In genomic region chr8:35901490-35901889, GRCm38 (mm10) we compare ENCODE assay signal across 15 mouse cellular contexts.
DNase-seq lines count a peak whose midpoint lies in the region; ATAC-seq and TF ChIP-seq lines count a peak whose summit lies in the region.
"Had no signal": no experiment of that assay in that cellular context is flagged by ENCODE, and none has a peak within 500 bp of the region (broad histone marks: within the 10 kb centered on the region; RNA-seq: fewer than 3 reads in every experiment).

No protein-coding gene starts in this region.

- peak overlapping the region; percentile 75; the same call in 1 of the 2 replicates for H3K27ac ChIP-seq in cerebellum, adult 2 months (ENCODE audit: insufficient read depth, low read length)
- peak overlapping the region; percentile 72 for H3K27ac ChIP-seq in layer of hippocampus, adult 2 months
- no peak overlapping the region for H3K27ac ChIP-seq in intestine, postnatal 0 days (ENCODE audit: low read depth, low read length)
- H3K27ac ChIP-seq: embryonic facial prominence, embryonic 10.5 days; hindbrain, embryonic 10.5 days; macrophage; midbrain, embryonic 13.5 days had no signal

- peak; percentile 47 to 87 for DNase-seq in cerebellum, adult 2 months
- no peak for DNase-seq in cerebellum, adult 11 months
- DNase-seq in layer of hippocampus, adult 2 months (ENCODE audit: low spot score in 2 of 2): peak; percentile 17 to 76
- DNase-seq in layer of hippocampus, postnatal 14 days (ENCODE audit: low spot score in 2 of 2): no peak
- peak; percentile 25 to 41 for DNase-seq in layer of hippocampus, adult 8-10 months (ENCODE audit: low spot score in 2 of 2)
- DNase-seq in lung, postnatal 10 days: no peak
- DNase-seq: adrenal gland, postnatal 14 days; B cell, adult 2 months; lung, adult 2 months had no signal

- TF ChIP-seq POLR2A in cerebellum, adult 2 months (IDR thresholded peaks at IDR 0.05; ENCODE audit: borderline replicate concordance, insufficient read depth, low read length): no peak
- no peak for TF ChIP-seq POLR2A in myocyte (IDR thresholded peaks at IDR 0.05; ENCODE audit: insufficient read length, low read depth)

- H3K4me1 ChIP-seq in cerebellum, adult 2 months (ENCODE audit: control insufficient read depth, insufficient read depth, low read length): peaks cover 17% of the 10 kb centered on the region
- H3K4me1 ChIP-seq in intestine, postnatal 0 days (replicated peaks; ENCODE audit: control insufficient read depth, insufficient read depth, low read length): no peaks in the 10 kb centered on the region
- H3K4me1 ChIP-seq: embryonic facial prominence, embryonic 10.5 days; hindbrain, embryonic 10.5 days had no signal

- no peak overlapping the region for H3K4me3 ChIP-seq in cerebellum, adult 2 months (replicated peaks; ENCODE audit: insufficient read depth, low read depth, low read length)
- no peak overlapping the region for H3K4me3 ChIP-seq in layer of hippocampus, adult 2 months
- no peak overlapping the region for H3K4me3 ChIP-seq in myocyte
- no peak overlapping the region for H3K4me3 ChIP-seq in intestine, postnatal 0 days (ENCODE audit: low read depth, low read length)
- H3K4me3 ChIP-seq: embryonic facial prominence, embryonic 10.5 days; hindbrain, embryonic 10.5 days; midbrain, embryonic 13.5 days had no signal

- TF ChIP-seq CTCF in cerebellum, adult 2 months (IDR thresholded peaks at IDR 0.05; ENCODE audit: borderline replicate concordance, insufficient read depth, low read depth, low read length): no peak
- no peak for TF ChIP-seq CTCF in layer of hippocampus, adult 2 months (conservative IDR thresholded peaks at IDR 0.05)
- TF ChIP-seq CTCF in intestine, postnatal 0 days (IDR thresholded peaks at IDR 0.05; ENCODE audit: low read depth): no peak

- H3K9me3 ChIP-seq in intestine, postnatal 0 days (ENCODE audit: control insufficient read depth): no peaks in the 10 kb centered on the region
- H3K9me3 ChIP-seq: embryonic facial prominence, embryonic 10.5 days; hindbrain, embryonic 10.5 days; midbrain, embryonic 13.5 days had no signal

- no peaks in the 10 kb centered on the region for H3K36me3 ChIP-seq in myocyte (ENCODE audit: control insufficient read depth, insufficient read depth)
- H3K36me3 ChIP-seq in intestine, postnatal 0 days (ENCODE audit: control insufficient read depth, insufficient read depth): no peaks in the 10 kb centered on the region
- H3K36me3 ChIP-seq: embryonic facial prominence, embryonic 10.5 days; hindbrain, embryonic 10.5 days; midbrain, embryonic 13.5 days had no signal

- no peak for ATAC-seq in intestine, postnatal 0 days
- ATAC-seq: midbrain, embryonic 13.5 days had no signal

- no peak overlapping the region for H3K9ac ChIP-seq in intestine, postnatal 0 days (ENCODE audit: low read depth, low read length)
- H3K9ac ChIP-seq: midbrain, embryonic 13.5 days had no signal

- peak overlapping the region; percentile 25 for H3K4me2 ChIP-seq in myocyte (ENCODE audit: low read depth)
- H3K4me2 ChIP-seq in intestine, postnatal 0 days (replicated peaks; ENCODE audit: low read depth): no peak overlapping the region
- H3K4me2 ChIP-seq: midbrain, embryonic 13.5 days had no signal

- WGBS in cerebellum, adult 2 months: 17% methylated on average over 7 of the region's 7 CpGs
- WGBS in intestine, postnatal 0 days: 84% methylated on average over 7 of the region's 7 CpGs

- no peak overlapping the region for H3ac ChIP-seq in myocyte (ENCODE audit: control insufficient read depth, insufficient read length)

- no peaks in the 10 kb centered on the region for H3K79me2 ChIP-seq in myocyte (ENCODE audit: control insufficient read depth, insufficient read depth)

- H3K27me3 ChIP-seq in cerebellum, adult 2 months (ENCODE audit: control insufficient read depth, insufficient read depth, low read length): no peaks in the 10 kb centered on the region
- no peaks in the 10 kb centered on the region for H3K27me3 ChIP-seq in myocyte (ENCODE audit: control insufficient read depth, insufficient read depth, insufficient read length)
- H3K27me3 ChIP-seq in intestine, postnatal 0 days (replicated peaks; ENCODE audit: control insufficient read depth, insufficient read depth, low read length): no peaks in the 10 kb centered on the region
- H3K27me3 ChIP-seq: midbrain, embryonic 13.5 days had no signal

TF ChIP-seq in myocyte, 11 proteins besides CTCF, POLR2A, EP300 and RAD21:
- no peak for TF ChIP-seq POLR2AphosphoS2 (IDR thresholded peaks at IDR 0.05; ENCODE audit: insufficient read length, low read depth)
- no peak for TF ChIP-seq CEBPB (IDR thresholded peaks at IDR 0.05; ENCODE audit: insufficient read depth, poor library complexity, severe bottlenecking)
- no peak for TF ChIP-seq TCF3 (IDR thresholded peaks at IDR 0.05; ENCODE audit: insufficient read length, low read depth)
- TF ChIP-seq REST (IDR thresholded peaks at IDR 0.05; ENCODE audit: insufficient read depth, insufficient read length): no peak

Comparison
In these comparisons a context has a peak if more than half of its experiments do, and no peak if none do; other contexts are left out.
1. DNase-seq: peak in cerebellum, adult 2 months (2 of 2), layer of hippocampus, adult 2 months (2 of 2) and layer of hippocampus, adult 8-10 months (2 of 2); none in cerebellum, adult 11 months (single experiment), layer of hippocampus, postnatal 14 days (0 of 2) and lung, postnatal 10 days (single experiment).